Mouse (Mus musculus): Measurements from ENCODE around the gene Dmtf1. TPM values are rescaled to one million over a fixed set of nuclear protein-coding genes. Genes with fewer than 3 reads are reported as not detected.

Dmtf1 gene
- polyA plus RNA-seq, 1 experiment from 2014 or later: 65.2 TPM

DNA sequence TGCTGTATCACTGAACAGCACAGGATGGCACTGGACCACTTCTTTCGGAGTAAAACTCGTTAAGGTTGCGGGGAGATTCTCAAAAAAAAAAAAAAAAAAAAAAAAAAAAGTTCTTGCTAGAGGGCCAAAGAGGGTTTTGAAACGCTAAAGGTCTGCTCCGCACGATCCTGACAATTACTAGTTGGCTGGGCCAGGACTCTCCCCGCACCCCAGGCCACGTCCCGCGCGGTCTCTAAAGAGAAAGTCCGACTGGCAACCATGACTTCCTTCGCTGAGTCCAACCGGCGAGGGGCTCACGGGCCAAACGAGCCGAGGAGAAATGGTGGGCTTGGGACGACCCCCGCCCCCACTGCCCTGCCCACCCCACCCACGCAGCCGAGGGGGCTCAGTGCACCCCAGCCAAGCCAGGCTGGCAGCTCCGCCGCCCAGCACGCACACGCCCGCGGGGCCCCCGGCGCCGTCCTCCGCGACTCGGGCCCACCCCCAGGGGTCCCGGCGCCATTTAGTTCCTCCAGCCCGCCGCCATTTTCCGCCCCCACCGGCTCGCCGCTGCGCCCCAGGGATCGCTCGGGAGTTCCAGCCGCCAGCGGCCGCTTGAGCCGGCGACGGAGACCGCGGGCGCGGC lies 633 bp downstream of the Dmtf1 start:
- Histone ChIP-seq H3K4me3 (ENCODE audit: low read depth, low read length) (peak overlapping the region; percentile 90), H3K27ac (replicated peaks; ENCODE audit: low read depth, low read length) (peak overlapping the region; percentile 100), H3K9ac (ENCODE audit: low read length) (peak overlapping the region; percentile 95), H3K4me2 (ENCODE audit: low read depth, severe bottlenecking) (peak overlapping the region; percentile 49), H3K9me3 (ENCODE audit: control insufficient read depth, low read length) (no peaks in the 10 kb centered on the region), H3K36me3 (ENCODE audit: control insufficient read depth, insufficient read depth, low read length) (no peaks in the 10 kb centered on the region), H3K4me1 (ENCODE audit: control insufficient read depth, insufficient read depth, low read length) (no peaks in the 10 kb centered on the region), H3K27me3 (ENCODE audit: control insufficient read depth, insufficient read depth, low read length) (no peaks in the 10 kb centered on the region)
- ATAC-seq (ENCODE audit: insufficient number of reproducible peaks, low FRiP score, low TSS enrichment, low read depth) (peak; percentile 77), DNase-seq (ENCODE audit: low spot score) (peak; percentile 75)
- under 1% methylated on average over 44 of the region's 55 CpGs for WGBS

DNA sequence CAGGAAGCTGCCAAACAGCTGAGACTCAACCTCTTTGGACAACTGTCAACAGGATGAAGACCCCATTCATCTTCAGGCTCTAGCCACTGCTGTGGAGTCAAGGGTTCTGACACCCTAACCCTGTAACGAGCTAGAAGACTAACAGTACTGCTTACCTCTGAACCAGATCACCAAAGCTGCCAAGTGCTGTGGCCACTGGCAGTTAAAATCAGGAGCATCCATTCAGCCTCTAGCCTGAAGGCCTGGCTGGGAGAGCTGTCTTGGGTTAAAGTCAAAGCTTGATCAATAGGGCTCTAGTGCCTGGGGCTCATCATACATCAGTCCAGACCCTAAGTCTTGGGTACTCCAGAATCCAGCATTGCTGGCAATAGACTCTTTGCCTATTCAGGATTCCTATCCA lies 4.2 kb downstream of the Dmtf1 start:
- DNase-seq (ENCODE audit: low spot score): no peak
- no peak overlapping the region for H3K9ac ChIP-seq (ENCODE audit: low read length)
- no peak for ATAC-seq (ENCODE audit: insufficient number of reproducible peaks, low FRiP score, low TSS enrichment, low read depth)
- no peak overlapping the region for H3K27ac ChIP-seq (replicated peaks; ENCODE audit: low read depth, low read length)
- no peak overlapping the region for H3K4me3 ChIP-seq (ENCODE audit: low read depth, low read length)
- 75% methylated on average over 1 of the region's 1 CpGs for whole genome bisulfite sequencing
- no peaks in the 10 kb centered on the region for H3K27me3 ChIP-seq (ENCODE audit: control insufficient read depth, insufficient read depth, low read length)
- no peaks in the 10 kb centered on the region for H3K9me3 ChIP-seq (ENCODE audit: control insufficient read depth, low read length)
- no peak overlapping the region for H3K4me2 ChIP-seq (ENCODE audit: low read depth, severe bottlenecking)
- no peaks in the 10 kb centered on the region for H3K4me1 ChIP-seq (ENCODE audit: control insufficient read depth, insufficient read depth, low read length)
- no peaks in the 10 kb centered on the region; the same call in 1 of the 2 replicates for H3K36me3 ChIP-seq (ENCODE audit: control insufficient read depth, insufficient read depth, low read length)

DNA sequence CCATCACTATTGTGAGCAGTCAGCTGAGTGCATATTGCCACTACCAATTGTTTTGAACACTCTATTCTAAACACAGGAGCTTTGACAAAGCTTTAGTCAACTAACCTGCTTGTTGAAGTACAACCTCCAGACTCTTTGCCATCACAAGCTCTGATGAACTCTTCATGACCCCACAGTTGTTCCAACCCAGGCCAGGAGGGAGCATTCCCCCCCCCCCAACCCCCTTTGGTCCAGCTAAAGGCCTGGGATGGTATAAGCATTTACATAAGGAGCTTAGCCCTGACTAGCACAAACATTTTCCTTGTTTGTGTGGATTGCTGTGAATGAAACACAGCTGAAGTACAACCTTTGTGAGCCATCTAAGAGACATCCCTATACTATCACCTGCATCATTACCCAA lies 4.8 kb downstream of the Dmtf1 start:
- Histone ChIP-seq H3K9ac (ENCODE audit: low read length) (no peak overlapping the region), H3K4me2 (ENCODE audit: low read depth, severe bottlenecking) (no peak overlapping the region), H3K4me3 (ENCODE audit: low read depth, low read length) (no peak overlapping the region), H3K4me1 (ENCODE audit: control insufficient read depth, insufficient read depth, low read length) (no peaks in the 10 kb centered on the region), H3K9me3 (ENCODE audit: control insufficient read depth, low read length) (no peaks in the 10 kb centered on the region), H3K36me3 (ENCODE audit: control insufficient read depth, insufficient read depth, low read length) (no peaks in the 10 kb centered on the region; the same call in 1 of the 2 replicates), H3K27me3 (ENCODE audit: control insufficient read depth, insufficient read depth, low read length) (no peaks in the 10 kb centered on the region), H3K27ac (replicated peaks; ENCODE audit: low read depth, low read length) (no peak overlapping the region)
- ATAC-seq (ENCODE audit: insufficient number of reproducible peaks, low FRiP score, low TSS enrichment, low read depth) (no peak), DNase-seq (ENCODE audit: low spot score) (no peak)

GRCm38 (mm10) chr5:9149273-9149850 lies 12.2 kb downstream of the Dmtf1 start:
- DNase-seq (ENCODE audit: low spot score) (no peak), ATAC-seq (ENCODE audit: insufficient number of reproducible peaks, low FRiP score, low TSS enrichment, low read depth) (no peak)
- Histone ChIP-seq H3K36me3 (ENCODE audit: control insufficient read depth, insufficient read depth, low read length) (no peaks in the 10 kb centered on the region; the same call in 1 of the 2 replicates), H3K4me2 (ENCODE audit: low read depth, severe bottlenecking) (no peak overlapping the region), H3K27me3 (ENCODE audit: control insufficient read depth, insufficient read depth, low read length) (no peaks in the 10 kb centered on the region), H3K4me3 (ENCODE audit: low read depth, low read length) (no peak overlapping the region), H3K27ac (replicated peaks; ENCODE audit: low read depth, low read length) (no peak overlapping the region), H3K9ac (ENCODE audit: low read length) (no peak overlapping the region), H3K4me1 (ENCODE audit: control insufficient read depth, insufficient read depth, low read length) (no peaks in the 10 kb centered on the region), H3K9me3 (ENCODE audit: control insufficient read depth, low read length) (no peaks in the 10 kb centered on the region)
- 93% methylated on average over 8 of the region's 8 CpGs for WGBS

GRCm38 (mm10) chr5:9142376-9142775 lies 19.2 kb downstream of the Dmtf1 start:
- no peak for DNase-seq (ENCODE audit: low spot score)
- ATAC-seq (ENCODE audit: insufficient number of reproducible peaks, low FRiP score, low TSS enrichment, low read depth): no peak
- Histone ChIP-seq H3K4me1 (ENCODE audit: control insufficient read depth, insufficient read depth, low read length) (no peaks in the 10 kb centered on the region), H3K4me2 (ENCODE audit: low read depth, severe bottlenecking) (no peak overlapping the region), H3K9me3 (ENCODE audit: control insufficient read depth, low read length) (no peaks in the 10 kb centered on the region), H3K27me3 (ENCODE audit: control insufficient read depth, insufficient read depth, low read length) (no peaks in the 10 kb centered on the region), H3K9ac (ENCODE audit: low read length) (no peak overlapping the region), H3K36me3 (ENCODE audit: control insufficient read depth, insufficient read depth, low read length) (no peaks in the 10 kb centered on the region; the same call in none of the 2 replicates), H3K4me3 (ENCODE audit: low read depth, low read length) (no peak overlapping the region), H3K27ac (replicated peaks; ENCODE audit: low read depth, low read length) (no peak overlapping the region)
- WGBS: 92% methylated on average over 6 of the region's 6 CpGs

DNA sequence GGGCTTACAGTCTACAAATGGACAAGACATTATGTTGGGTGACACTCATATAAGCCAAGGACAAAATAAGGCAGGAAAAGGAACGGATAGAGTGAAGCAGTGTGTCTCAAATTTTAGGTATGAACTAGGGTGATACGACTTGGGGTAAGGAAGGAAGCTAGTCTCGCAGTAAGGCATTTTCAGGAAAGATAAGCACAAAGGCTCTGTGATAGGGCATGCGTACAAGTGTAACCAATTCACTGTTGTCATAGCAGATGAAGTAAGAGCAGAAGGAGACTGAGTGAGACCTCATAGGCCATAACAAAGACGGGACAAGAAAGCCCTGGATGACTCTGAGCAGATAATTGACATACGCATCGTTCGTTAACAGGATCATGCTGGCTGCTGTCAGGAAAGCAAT lies 20.9 kb downstream of the Dmtf1 start:
- WGBS: 97% methylated on average over 8 of the region's 8 CpGs
- Histone ChIP-seq H3K9ac (ENCODE audit: low read length) (no peak overlapping the region), H3K4me1 (ENCODE audit: control insufficient read depth, insufficient read depth, low read length) (no peaks in the 10 kb centered on the region), H3K4me2 (ENCODE audit: low read depth, severe bottlenecking) (no peak overlapping the region), H3K9me3 (ENCODE audit: control insufficient read depth, low read length) (no peaks in the 10 kb centered on the region), H3K4me3 (ENCODE audit: low read depth, low read length) (no peak overlapping the region), H3K27ac (replicated peaks; ENCODE audit: low read depth, low read length) (no peak overlapping the region), H3K36me3 (ENCODE audit: control insufficient read depth, insufficient read depth, low read length) (no peaks in the 10 kb centered on the region; the same call in none of the 2 replicates), H3K27me3 (ENCODE audit: control insufficient read depth, insufficient read depth, low read length) (no peaks in the 10 kb centered on the region)
- DNase-seq (ENCODE audit: low spot score) (no peak), ATAC-seq (ENCODE audit: insufficient number of reproducible peaks, low FRiP score, low TSS enrichment, low read depth) (no peak)

DNA sequence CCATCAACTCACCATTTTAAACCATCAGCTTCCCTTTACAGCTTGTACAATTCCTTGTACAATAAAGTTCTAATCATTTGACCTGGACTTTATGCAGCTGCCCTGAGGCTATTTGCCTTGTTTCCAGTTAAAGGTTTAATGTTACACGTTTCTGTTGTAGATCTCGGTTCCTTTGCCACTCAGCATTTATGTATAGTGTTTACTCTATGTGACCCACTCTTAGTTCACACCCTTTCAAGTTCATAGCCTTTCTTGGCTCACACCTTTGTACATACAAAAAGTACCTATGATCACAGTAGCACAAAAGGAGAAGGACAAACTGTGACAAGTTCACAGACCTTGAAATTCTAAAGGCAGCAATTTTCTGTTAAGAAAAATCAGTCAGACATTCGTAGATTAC lies 26.0 kb downstream of the Dmtf1 start:
- Histone ChIP-seq H3K27ac (replicated peaks; ENCODE audit: low read depth, low read length) (no peak overlapping the region), H3K9ac (ENCODE audit: low read length) (no peak overlapping the region), H3K36me3 (ENCODE audit: control insufficient read depth, insufficient read depth, low read length) (peaks cover 5% of the 10 kb centered on the region), H3K9me3 (ENCODE audit: control insufficient read depth, low read length) (no peaks in the 10 kb centered on the region), H3K4me1 (ENCODE audit: control insufficient read depth, insufficient read depth, low read length) (no peaks in the 10 kb centered on the region), H3K27me3 (ENCODE audit: control insufficient read depth, insufficient read depth, low read length) (no peaks in the 10 kb centered on the region), H3K4me3 (ENCODE audit: low read depth, low read length) (no peak overlapping the region), H3K4me2 (ENCODE audit: low read depth, severe bottlenecking) (no peak overlapping the region)
- DNase-seq (ENCODE audit: low spot score) (no peak), ATAC-seq (ENCODE audit: insufficient number of reproducible peaks, low FRiP score, low TSS enrichment, low read depth) (no peak)
- WGBS: 78% methylated on average over 3 of the region's 3 CpGs

GRCm38 (mm10) chr5:9131786-9132185 lies 29.8 kb downstream of the Dmtf1 start:
- WGBS: 89% methylated on average over 7 of the region's 7 CpGs

DNA sequence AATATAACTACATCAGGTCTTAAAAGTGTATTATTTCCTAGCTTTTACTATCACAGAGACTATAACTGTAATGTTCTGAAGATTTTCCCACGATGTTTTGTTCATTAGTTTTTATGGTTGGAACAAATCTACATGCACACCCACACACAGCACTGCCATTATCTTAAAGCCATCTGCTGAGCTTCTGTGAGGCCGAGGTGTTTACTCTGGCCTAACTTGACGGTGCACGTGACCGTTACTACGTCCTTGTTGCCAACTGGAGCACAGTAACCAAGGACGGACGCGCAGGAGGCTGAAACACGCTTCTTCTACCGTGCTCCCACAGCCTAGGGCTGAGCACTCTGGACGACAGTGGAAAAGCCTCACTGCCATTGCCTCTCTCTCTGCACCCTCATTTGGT lies 33.0 kb downstream of the Dmtf1 start:
- peaks cover 5% of the 10 kb centered on the region for H3K36me3 ChIP-seq (ENCODE audit: control insufficient read depth, insufficient read depth, low read length)
- no peak for ATAC-seq (ENCODE audit: insufficient number of reproducible peaks, low FRiP score, low TSS enrichment, low read depth)
- no peak overlapping the region for H3K9ac ChIP-seq (ENCODE audit: low read length)
- DNase-seq (ENCODE audit: low spot score): no peak
- H3K4me3 ChIP-seq (ENCODE audit: low read depth, low read length): no peak overlapping the region
- 98% methylated on average over 12 of the region's 12 CpGs for WGBS
- no peaks in the 10 kb centered on the region for H3K9me3 ChIP-seq (ENCODE audit: control insufficient read depth, low read length)
- H3K4me2 ChIP-seq (ENCODE audit: low read depth, severe bottlenecking): no peak overlapping the region
- no peaks in the 10 kb centered on the region for H3K27me3 ChIP-seq (ENCODE audit: control insufficient read depth, insufficient read depth, low read length)
- no peak overlapping the region for H3K27ac ChIP-seq (replicated peaks; ENCODE audit: low read depth, low read length)
- H3K4me1 ChIP-seq (ENCODE audit: control insufficient read depth, insufficient read depth, low read length): no peaks in the 10 kb centered on the region

More at GRCm38 (mm10) chr5:9131786-9132185, 29.8 kb downstream of the Dmtf1 start:
- DNase-seq (ENCODE audit: low spot score) (no peak), ATAC-seq (ENCODE audit: insufficient number of reproducible peaks, low FRiP score, low TSS enrichment, low read depth) (no peak)
- no peak overlapping the region for H3K4me2 ChIP-seq (ENCODE audit: low read depth, severe bottlenecking)
- no peaks in the 10 kb centered on the region for H3K9me3 ChIP-seq (ENCODE audit: control insufficient read depth, low read length)
- no peak overlapping the region for H3K4me3 ChIP-seq (ENCODE audit: low read depth, low read length)
- H3K27ac ChIP-seq (replicated peaks; ENCODE audit: low read depth, low read length): no peak overlapping the region
- H3K36me3 ChIP-seq (ENCODE audit: control insufficient read depth, insufficient read depth, low read length): peaks cover 5% of the 10 kb centered on the region
- H3K4me1 ChIP-seq (ENCODE audit: control insufficient read depth, insufficient read depth, low read length): no peaks in the 10 kb centered on the region
- H3K27me3 ChIP-seq (ENCODE audit: control insufficient read depth, insufficient read depth, low read length): no peaks in the 10 kb centered on the region
- no peak overlapping the region for H3K9ac ChIP-seq (ENCODE audit: low read length)

All from limb, embryonic 11.5 days (tissue).